Mouse (Mus musculus): ENCODE measurements around the gene Adra2b.

GRCm38 (mm10) chr2:127314467-127315154 lies 48.4 kb upstream of the Adra2b start:
- no peak for TF ChIP-seq CTCF (IDR thresholded peaks at IDR 0.05; ENCODE audit: low read depth, low read length)
- TF ChIP-seq POLR2AphosphoS5 (IDR thresholded peaks at IDR 0.05; ENCODE audit: insufficient replicate concordance, low read depth, low read length): no peak
- no peak for TF ChIP-seq TAL1 (conservative IDR thresholded peaks at IDR 0.05; ENCODE audit: low read depth, low read length)
- no peak for TF ChIP-seq GATA1 (IDR thresholded peaks at IDR 0.05; ENCODE audit: borderline replicate concordance, low read length)
- no peak for TF ChIP-seq GATA2 (IDR thresholded peaks at IDR 0.05; ENCODE audit: borderline replicate concordance, low read depth, low read length)

Measured in G1E (cell line).